Mouse (Mus musculus) CD4-positive helper T cell, adult 2 months (primary cell): Measurements from ENCODE around the gene Uchl5.

Source experiments
- DNase-seq: peaks from one replicate; pipeline ENCODE4 v3.0.0-alpha.2; 2012; ENCODE audit warnings: low read depth, missing footprints, low spot score

Gene Uchl5

GRCm38 (mm10) chr1:143776446-143777411 is at the start of gene Uchl5, which contains the start of gene Trove2:
Gene Uchl5 (plus strand): TSS chr1:143777272.
Gene Trove2 (minus strand): TSS chr1:143777068.
- DNase-seq = peak; percentile 99

GRCm38 (mm10) chr1:143727701-143728445 is 49.2 kb upstream of the Uchl5 start:
- no peak for DNase-seq

GRCm38 (mm10) chr1:143730899-143731298 is 46.2 kb upstream of the Uchl5 start:
- DNase-seq = peak; percentile 55

DNA sequence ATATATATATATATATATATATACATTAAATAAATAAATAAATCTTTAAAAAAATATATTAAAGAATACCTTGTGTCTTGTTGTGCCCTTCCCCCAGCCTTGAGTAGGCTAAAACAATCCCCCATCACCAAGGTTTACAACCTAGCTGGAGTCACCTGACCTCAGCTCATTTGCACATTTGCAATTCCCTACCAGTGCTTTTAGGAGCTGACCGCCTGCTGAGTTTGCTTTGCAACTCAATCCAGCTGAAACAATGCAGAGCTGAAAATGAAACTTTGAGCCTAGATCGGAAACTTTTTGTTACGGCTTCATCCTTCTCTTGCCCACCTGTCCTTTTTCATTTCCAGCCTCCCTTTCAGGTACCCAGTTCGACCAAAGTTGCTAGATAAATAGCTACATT is 45.4 kb upstream of the Uchl5 start:
- DNase-seq = no peak

- DNase-seq = no peak
Measured at GRCm38 (mm10) chr1:143733914-143734410, 43.1 kb upstream of the Uchl5 start.

DNA sequence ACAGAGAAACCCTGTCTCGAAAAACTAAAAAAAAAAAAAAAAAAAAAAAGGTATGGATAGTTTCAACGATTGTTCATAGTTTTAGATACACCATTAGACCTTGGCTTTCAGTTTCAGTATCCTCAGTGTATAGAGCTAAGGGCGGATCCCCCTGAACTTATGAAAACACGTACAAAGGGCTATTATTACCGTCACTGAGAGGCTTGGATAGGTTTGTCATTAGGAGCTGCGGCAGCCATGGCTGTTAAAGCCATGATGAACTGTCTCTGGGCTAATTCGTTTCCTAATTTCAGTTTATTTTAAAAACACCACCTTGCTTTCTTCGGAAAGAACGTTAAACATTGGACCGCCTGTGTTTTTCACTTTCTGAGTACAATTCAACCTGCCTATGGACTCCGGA is 38.3 kb upstream of the Uchl5 start:
- DNase-seq = peak; percentile 63

GRCm38 (mm10) chr1:143739361-143740350 is 37.4 kb upstream of the Uchl5 start:
- peak; percentile 94 for DNase-seq

DNA sequence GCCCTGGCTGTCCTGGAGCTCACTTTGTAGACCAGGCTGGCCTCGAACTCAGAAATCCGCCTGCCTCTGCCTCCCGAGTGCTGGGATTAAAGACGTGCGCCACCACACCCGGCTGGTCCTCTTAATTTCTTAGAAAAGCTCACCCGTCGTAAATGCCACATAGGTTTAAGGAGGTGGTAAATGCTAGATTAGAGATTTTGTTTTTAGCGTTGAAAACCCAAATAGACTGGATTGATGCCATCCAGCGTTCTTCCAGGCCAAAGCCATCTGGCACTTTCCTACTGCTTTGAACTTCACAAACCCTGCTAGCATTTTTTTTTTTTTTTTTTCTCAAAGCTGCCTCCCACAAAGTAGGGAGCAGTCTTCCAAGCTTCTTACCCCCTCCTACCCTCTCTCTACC is 36.5 kb upstream of the Uchl5 start:
- DNase-seq = no peak

DNA sequence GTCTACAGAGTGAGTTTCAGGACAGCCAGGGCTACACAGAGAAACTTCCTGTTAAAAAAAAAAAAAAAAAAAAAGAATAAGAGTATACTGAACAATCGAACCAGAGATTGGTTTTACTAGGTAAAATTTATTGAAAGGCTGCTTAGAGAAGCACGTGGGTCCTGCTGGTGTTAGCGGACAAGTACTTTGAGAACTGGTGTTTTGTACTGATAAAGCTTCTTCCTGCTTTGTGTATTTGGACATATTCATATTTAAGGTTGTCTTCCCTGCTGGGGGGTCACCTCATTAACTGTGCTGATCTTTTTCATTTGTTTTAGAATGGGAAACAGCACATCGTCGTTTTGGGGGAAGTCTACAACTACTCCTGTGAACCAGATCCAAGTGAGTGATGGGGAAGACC is 35.7 kb upstream of the Uchl5 start:
- no peak for DNase-seq

DNA sequence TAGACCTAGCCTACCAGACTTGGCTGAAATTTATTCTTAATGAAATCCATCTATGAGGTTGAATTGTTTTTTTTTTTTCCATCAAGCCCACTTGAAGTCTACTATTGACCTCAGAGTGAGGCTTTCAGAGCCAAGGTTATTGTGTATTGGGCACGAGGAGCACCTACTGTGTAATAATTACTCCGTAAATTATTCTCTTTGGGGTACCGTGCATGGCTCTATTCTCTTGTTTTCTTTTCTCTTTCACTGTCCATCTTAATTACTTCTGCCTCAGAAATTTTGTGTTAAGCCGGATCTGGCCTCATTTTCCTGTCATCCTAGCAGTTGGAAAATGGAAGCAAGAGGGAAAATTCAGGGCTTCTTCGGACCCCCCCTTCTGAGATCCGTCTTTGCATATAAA is 34.9 kb upstream of the Uchl5 start:
- no peak for DNase-seq

- no peak for DNase-seq
Measured at GRCm38 (mm10) chr1:143745871-143746270, 31.2 kb upstream of the Uchl5 start.

GRCm38 (mm10) chr1:143762159-143762558 is 14.9 kb upstream of the Uchl5 start:
- no peak for DNase-seq

- DNase-seq = no peak
Measured at GRCm38 (mm10) chr1:143764443-143764842, 12.6 kb upstream of the Uchl5 start.

DNA sequence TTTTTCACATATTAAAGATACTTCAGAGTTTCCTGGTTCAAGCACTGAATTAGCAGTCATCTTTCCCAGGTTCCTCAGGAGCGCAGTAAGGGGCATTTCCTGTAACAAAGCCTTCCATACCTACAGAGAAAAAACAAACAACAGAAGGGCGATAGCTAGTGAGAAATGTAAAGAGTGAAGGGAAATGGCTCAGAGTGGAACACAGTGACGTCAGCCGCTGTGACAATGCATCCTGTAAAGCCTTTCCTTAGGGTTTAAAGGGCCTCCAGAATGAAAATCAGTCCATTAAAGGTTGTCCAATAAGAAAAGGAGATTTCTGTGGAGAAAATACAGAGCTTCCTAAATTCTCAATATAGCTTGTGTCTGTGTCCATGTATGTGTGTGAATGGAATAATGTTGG is 11.3 kb upstream of the Uchl5 start:
- no peak for DNase-seq

- no peak for DNase-seq
Measured at GRCm38 (mm10) chr1:143766238-143766637, 10.8 kb upstream of the Uchl5 start.

GRCm38 (mm10) chr1:143770444-143771109 is 6.5 kb upstream of the Uchl5 start:
- no peak for DNase-seq

DNA sequence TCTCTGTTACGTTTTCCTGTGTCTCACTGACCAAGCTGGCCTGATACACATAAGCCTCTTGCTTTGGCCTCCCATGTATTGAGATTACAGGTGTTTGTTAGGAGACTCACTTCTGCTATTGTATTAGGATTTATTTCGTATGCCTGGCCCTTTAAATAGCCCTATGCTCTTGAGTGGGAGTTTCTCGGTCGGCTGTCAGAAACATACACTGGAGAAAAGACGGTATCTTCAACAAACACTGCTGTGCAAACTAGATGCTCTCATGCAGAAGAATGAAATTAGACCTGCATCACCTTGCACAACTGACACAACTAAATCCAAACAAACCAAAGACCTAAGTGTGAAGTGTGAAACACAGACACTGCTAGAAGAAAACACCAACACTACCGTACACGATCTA is 4.0 kb upstream of the Uchl5 start:
- no peak for DNase-seq

DNA sequence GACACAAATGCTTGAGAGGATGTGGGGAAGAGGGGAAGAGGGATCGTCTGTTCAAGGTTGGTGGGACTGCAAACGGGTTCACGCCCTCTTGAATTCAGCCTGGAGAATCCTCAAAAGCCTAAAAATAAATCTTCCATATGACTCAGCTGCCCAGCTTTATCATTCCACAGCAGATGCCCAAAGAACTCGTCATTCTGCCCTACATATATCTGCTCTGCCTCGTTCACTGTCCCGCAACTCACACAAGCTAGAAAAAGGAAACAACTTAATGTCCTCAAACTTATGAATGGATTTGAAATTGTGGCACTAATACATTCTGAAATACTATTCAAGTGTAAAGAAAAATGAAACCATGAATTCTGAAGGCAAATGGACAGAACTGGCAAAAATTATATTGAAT is 3.2 kb upstream of the Uchl5 start:
- no peak for DNase-seq

- peak; percentile 49 for DNase-seq
Measured at GRCm38 (mm10) chr1:143777558-143778218, 616 bp downstream of the Uchl5 start.
